Mouse (Mus musculus) C2C12 (cell line): ENCODE results near the gene Pde7b. TPM values are rescaled to one million over a fixed set of nuclear protein-coding genes. Genes with fewer than 3 reads are reported as not detected.

Source experiments
- H3K27me3 ChIP-seq: one replicate; pipeline ENCODE4 v1.6.1; 2011; ENCODE audit not compliant: control insufficient read depth, insufficient read depth, insufficient read length
- H3K36me3 ChIP-seq: one replicate; pipeline ENCODE4 v1.6.1; 2011; ENCODE audit not compliant: control insufficient read depth, insufficient read depth
- H3K4me3 ChIP-seq: one replicate; pipeline ENCODE4 v1.5.1; 2011; ENCODE audit warnings: mild to moderate bottlenecking, control low read depth; ENCODE audit not compliant: poor library complexity, insufficient read depth, severe bottlenecking
- H3K79me2 ChIP-seq: one replicate; pipeline ENCODE4 v1.6.1; 2011; ENCODE audit not compliant: control insufficient read depth, insufficient read depth
- H3K79me3 ChIP-seq: one replicate; pipeline ENCODE4 v1.6.1; 2011; ENCODE audit warnings: low read depth, control low read depth
- H3ac ChIP-seq: one replicate; pipeline ENCODE3; 2011; ENCODE audit warnings: low read depth; ENCODE audit not compliant: control insufficient read depth, insufficient read length
- CEBPB ChIP-seq: IDR thresholded peaks from one replicate; pipeline ENCODE4 v1.6.1; 2011; ENCODE audit warnings: low read depth, mild to moderate bottlenecking, control low read depth, moderate library complexity
- CTCF ChIP-seq: IDR thresholded peaks from one replicate; pipeline ENCODE4 v1.5.1; 2011; ENCODE audit not compliant: control insufficient read depth, insufficient read depth, insufficient read length
- FOSL1 ChIP-seq: IDR thresholded peaks from one replicate; pipeline ENCODE4 v1.8.0; 2011; ENCODE audit warnings: mild to moderate bottlenecking, low read length; ENCODE audit not compliant: poor library complexity, insufficient read depth, severe bottlenecking
- MAX ChIP-seq: IDR thresholded peaks from one replicate; pipeline ENCODE4 v1.6.1; 2011; ENCODE audit warnings: mild to moderate bottlenecking, control low read depth
- MYOD1 ChIP-seq: IDR thresholded peaks from one replicate; pipeline ENCODE4 v1.6.1; 2011; ENCODE audit warnings: low read depth; ENCODE audit not compliant: control insufficient read depth, insufficient read length
- MYOG ChIP-seq: IDR thresholded peaks from one replicate; pipeline ENCODE4 v1.6.1; 2011; ENCODE audit not compliant: control insufficient read depth, insufficient read length; ENCODE audit errors: extremely low read depth
- USF1 ChIP-seq: IDR thresholded peaks from one replicate; pipeline ENCODE4 v1.6.1; 2011; ENCODE audit warnings: low read depth, mild to moderate bottlenecking, control low read depth, moderate library complexity
- polyA plus RNA-seq: library from polyadenylated mRNA; unstranded; fragments of >200 nt; fragmentation: generic; extraction: Trizol; gene quantifications from one replicate; pipeline ENCODE4 v1.2.1, GENCODE M21; 2012; ENCODE audit warnings: missing spikeins

Gene Pde7b
- polyA plus RNA-seq, 1 experiment = 0.06 TPM

GRCm38 (mm10) chr10:20739801-20740200 is 14.9 kb upstream of the Pde7b start:
- no peaks in the 10 kb centered on the region for H3K79me2 ChIP-seq

GRCm38 (mm10) chr10:20737146-20737545 is 12.3 kb upstream of the Pde7b start:
- no peaks in the 10 kb centered on the region for H3K36me3 ChIP-seq
- H3K79me2 ChIP-seq = no peaks in the 10 kb centered on the region
- H3K27me3 ChIP-seq = no peaks in the 10 kb centered on the region
- H3K79me3 ChIP-seq = no peaks in the 10 kb centered on the region
- TF ChIP-seq FOSL1 (no peak), MYOD1 (no peak), USF1 (no peak), MYOG (no peak), CTCF (no peak), MAX (no peak), CEBPB (no peak)
- no peak overlapping the region for H3K4me3 ChIP-seq
- no peak overlapping the region for H3ac ChIP-seq

More at GRCm38 (mm10) chr10:20739801-20740200, 14.9 kb upstream of the Pde7b start:
- TF ChIP-seq MYOG (no peak), FOSL1 (no peak), MYOD1 (no peak), USF1 (no peak), MAX (no peak), CTCF (no peak)
- Histone ChIP-seq H3K4me3 (no peak overlapping the region), H3ac (no peak overlapping the region), H3K36me3 (no peaks in the 10 kb centered on the region), H3K27me3 (no peaks in the 10 kb centered on the region), H3K79me3 (no peaks in the 10 kb centered on the region)

- H3K79me2 ChIP-seq = no peaks in the 10 kb centered on the region
- no peaks in the 10 kb centered on the region for H3K79me3 ChIP-seq
- no peaks in the 10 kb centered on the region for H3K36me3 ChIP-seq
- H3ac ChIP-seq = no peak overlapping the region
- H3K27me3 ChIP-seq = no peaks in the 10 kb centered on the region
- no peak for TF ChIP-seq FOSL1
- no peak for TF ChIP-seq CEBPB
- no peak for TF ChIP-seq MYOD1
- no peak for TF ChIP-seq CTCF
- TF ChIP-seq MYOG = no peak
- TF ChIP-seq MAX = no peak
- no peak for TF ChIP-seq USF1
- H3K4me3 ChIP-seq = no peak overlapping the region
Measured at GRCm38 (mm10) chr10:20735775-20736449, 11.0 kb upstream of the Pde7b start.

- TF ChIP-seq FOSL1 = no peak
- TF ChIP-seq CEBPB = no peak
- TF ChIP-seq CTCF = no peak
- TF ChIP-seq MAX = no peak
- TF ChIP-seq USF1 = no peak
- TF ChIP-seq MYOG = no peak
- no peak for TF ChIP-seq MYOD1
- H3K79me3 ChIP-seq = no peaks in the 10 kb centered on the region
Measured at GRCm38 (mm10) chr10:20733576-20733975, 8.7 kb upstream of the Pde7b start.

GRCm38 (mm10) chr10:20732180-20732579 is 7.3 kb upstream of the Pde7b start:
- Histone ChIP-seq H3K27me3 (no peaks in the 10 kb centered on the region), H3ac (no peak overlapping the region), H3K36me3 (no peaks in the 10 kb centered on the region), H3K4me3 (no peak overlapping the region), H3K79me3 (no peaks in the 10 kb centered on the region), H3K79me2 (no peaks in the 10 kb centered on the region)
- TF ChIP-seq CEBPB = no peak
- no peak for TF ChIP-seq MAX
- no peak for TF ChIP-seq CTCF
- no peak for TF ChIP-seq FOSL1

More at GRCm38 (mm10) chr10:20733576-20733975, 8.7 kb upstream of the Pde7b start:
- Histone ChIP-seq H3ac (no peak overlapping the region), H3K36me3 (no peaks in the 10 kb centered on the region), H3K79me2 (no peaks in the 10 kb centered on the region), H3K4me3 (no peak overlapping the region), H3K27me3 (no peaks in the 10 kb centered on the region)

- Histone ChIP-seq H3K4me3 (no peak overlapping the region), H3K27me3 (no peaks in the 10 kb centered on the region), H3ac (no peak overlapping the region), H3K36me3 (no peaks in the 10 kb centered on the region), H3K79me2 (no peaks in the 10 kb centered on the region), H3K79me3 (no peaks in the 10 kb centered on the region)
- TF ChIP-seq MYOG = no peak
Measured at GRCm38 (mm10) chr10:20730034-20730433, 5.2 kb upstream of the Pde7b start.
